Mouse (Mus musculus) left cerebral cortex, adult 9 months (tissue): ENCODE results near the gene Cul1.

Experiments
- DNase-seq, 2 experiments: peaks; one replicate each; pipeline ENCODE4 v3.0.0; 2022; ENCODE audit warnings: low spot score in 2 of 2

Gene Cul1

GRCm38 (mm10) chr6:47472444-47472843 lies 19.2 kb downstream of the Cul1 start:
- no peak for DNase-seq

GRCm38 (mm10) chr6:47482027-47482426 lies 28.8 kb downstream of the Cul1 start:
- no peak for DNase-seq

- DNase-seq, result no peak
Observed at GRCm38 (mm10) chr6:47494562-47494961, 41.4 kb downstream of the Cul1 start.

GRCm38 (mm10) chr6:47520030-47520429 lies 66.8 kb downstream of the Cul1 start:
- no peak for DNase-seq

- DNase-seq, result no peak
Observed at GRCm38 (mm10) chr6:47522431-47522830, 69.2 kb downstream of the Cul1 start.

GRCm38 (mm10) chr6:47525041-47525440 lies 71.8 kb downstream of the Cul1 start:
- no peak for DNase-seq

GRCm38 (mm10) chr6:47526446-47526845 lies 73.2 kb downstream of the Cul1 start:
- DNase-seq, result no peak

- no peak for DNase-seq
Observed at GRCm38 (mm10) chr6:47527129-47527528, 73.9 kb downstream of the Cul1 start.

GRCm38 (mm10) chr6:47527655-47528054 lies 74.5 kb downstream of the Cul1 start:
- DNase-seq, result no peak

- no peak for DNase-seq
Observed at GRCm38 (mm10) chr6:47532547-47532946, 79.3 kb downstream of the Cul1 start.

GRCm38 (mm10) chr6:47535333-47535732 lies 82.1 kb downstream of the Cul1 start:
- no peak for DNase-seq

GRCm38 (mm10) chr6:47552280-47552679 lies 99.1 kb downstream of the Cul1 start:
- no peak for DNase-seq

- DNase-seq, result no peak
Observed at GRCm38 (mm10) chr6:47559287-47559686, 106.1 kb downstream of the Cul1 start.

GRCm38 (mm10) chr6:47560407-47560806 lies 107.2 kb downstream of the Cul1 start:
- no peak for DNase-seq

GRCm38 (mm10) chr6:47560846-47561245 lies 107.6 kb downstream of the Cul1 start:
- no peak for DNase-seq

GRCm38 (mm10) chr6:47561426-47561825 lies 108.2 kb downstream of the Cul1 start:
- DNase-seq, result no peak

GRCm38 (mm10) chr6:47565326-47566035 lies 112.3 kb downstream of the Cul1 start:
- DNase-seq, result no peak

GRCm38 (mm10) chr6:47572887-47573286 lies 119.7 kb downstream of the Cul1 start:
- DNase-seq, result no peak
